Mouse (Mus musculus) ovary, postnatal 10 days (tissue): ENCODE measurements around the gene Olfr1449.
"Not testable (repeated sequence)": the region's sequence is repeated elsewhere in the genome, so short reads cannot be mapped to it uniquely, and the experiment has no call there.

Experiments used
- DNase-seq: peaks from one replicate; pipeline ENCODE4 v3.0.0; 2022; ENCODE audit warnings: low spot score

Olfr1449 gene

GRCm38 (mm10) chr19:12930540-12930939 is at the start of gene Olfr1449:
Gene Olfr1449 (plus strand): TSS chr19:12930840.
- DNase-seq: no peak

- DNase-seq: no peak
Observed at GRCm38 (mm10) chr19:12883555-12883954, 47.1 kb upstream of the Olfr1449 start, which contains the start of gene Olfr1445. Gene Olfr1445 (plus strand): TSS chr19:12883855.

GRCm38 (mm10) chr19:12893424-12893823 is 37.2 kb upstream of the Olfr1449 start, which contains the start of gene Olfr1446:
Gene Olfr1446 (minus strand): TSS chr19:12893524.
- no peak for DNase-seq

- DNase-seq: no peak
Observed at GRCm38 (mm10) chr19:12903643-12904042, 27.0 kb upstream of the Olfr1449 start, which contains the start of gene Olfr1447. Gene Olfr1447 (minus strand): TSS chr19:12903743.

- DNase-seq: no peak
Observed at GRCm38 (mm10) chr19:12924319-12924718, 6.3 kb upstream of the Olfr1449 start, which contains the start of gene Olfr1448. Gene Olfr1448 (minus strand): TSS chr19:12924419.

- DNase-seq: no peak
Observed at GRCm38 (mm10) chr19:12949958-12950357, 19.3 kb downstream of the Olfr1449 start, which contains the start of gene Olfr1450. Gene Olfr1450 (plus strand): TSS chr19:12950258.

- DNase-seq: not testable (repeated sequence)
Observed at GRCm38 (mm10) chr19:12970082-12970481, 39.4 kb downstream of the Olfr1449 start.
